Mouse (Mus musculus): ENCODE measurements around the gene Gm7137.
"Not testable (repeated sequence)": the region's sequence is repeated elsewhere in the genome, so short reads cannot be mapped to it uniquely, and the experiment has no call there.

The Gm7137 gene

DNA sequence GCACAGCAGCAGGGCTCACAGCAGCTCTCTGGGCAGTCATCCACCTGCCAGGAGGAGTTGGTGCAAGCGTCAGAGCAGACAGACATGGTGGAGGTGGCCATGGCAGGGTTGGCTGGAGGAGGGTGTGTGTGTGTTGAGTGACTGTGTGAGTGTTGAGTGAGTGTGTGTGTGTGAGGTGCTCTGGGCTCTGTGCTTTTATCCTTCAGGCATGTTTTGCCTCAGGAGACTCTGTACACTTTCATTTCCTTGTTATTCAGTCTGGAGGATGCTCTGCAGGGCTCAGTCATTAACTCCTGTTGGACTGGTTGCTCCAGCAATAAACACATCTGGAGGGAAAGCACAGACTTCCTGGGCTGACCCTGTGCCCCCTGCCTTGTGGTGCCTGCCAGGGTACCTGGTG, 36.7 kb downstream of the Gm7137 start, which contains the start of gene Gm9736:
TSS of gene Gm9736 (minus strand) at position 101 of the 400 bp plus-strand sequence.
- not testable (repeated sequence) for DNase-seq

- not testable (repeated sequence) for DNase-seq
Measured at GRCm38 (mm10) chr10:77750686-77751085, 37.3 kb downstream of the Gm7137 start.

DNA sequence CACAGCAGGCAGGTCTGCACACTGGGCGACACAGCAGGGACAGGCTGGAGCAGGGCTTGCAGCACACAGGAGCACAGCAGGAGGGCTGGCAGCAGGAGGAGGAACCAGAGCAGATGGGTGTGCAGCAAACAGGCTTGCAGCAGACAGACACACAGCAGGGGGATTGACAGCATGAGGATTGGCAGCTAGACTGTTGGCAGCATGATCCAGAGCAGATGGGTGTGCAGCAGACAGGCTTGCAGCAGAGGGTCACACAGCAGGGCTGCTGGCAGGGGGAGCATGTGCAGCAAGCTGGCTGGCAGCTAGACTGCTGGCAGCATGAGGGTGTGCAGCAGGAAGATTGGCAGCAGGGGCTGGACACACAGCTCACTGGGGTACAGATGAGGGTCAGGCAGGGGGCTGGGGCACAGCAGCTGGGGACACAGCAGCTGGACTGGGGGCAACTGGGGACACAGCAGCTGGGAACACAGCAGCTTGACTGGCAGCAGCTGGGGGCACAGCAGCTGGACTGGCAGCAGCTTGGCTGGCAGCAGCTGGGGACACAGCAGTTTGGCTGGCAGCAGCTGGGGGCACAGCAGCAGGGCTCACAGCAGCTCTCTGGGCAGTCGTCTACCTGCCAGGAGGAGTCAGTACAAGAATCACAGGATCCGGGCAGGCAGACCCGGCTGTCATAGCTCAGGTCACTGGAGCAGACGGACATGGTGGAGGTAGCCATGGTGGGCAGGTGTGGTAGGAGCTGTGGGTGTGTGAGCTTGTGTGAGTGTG, 45.9 kb downstream of the Gm7137 start, which contains the start of gene Gm18596:
TSS of gene Gm18596 (minus strand) at position 715 of the 765 bp plus-strand sequence.
- DNase-seq: not testable (repeated sequence)

DNA sequence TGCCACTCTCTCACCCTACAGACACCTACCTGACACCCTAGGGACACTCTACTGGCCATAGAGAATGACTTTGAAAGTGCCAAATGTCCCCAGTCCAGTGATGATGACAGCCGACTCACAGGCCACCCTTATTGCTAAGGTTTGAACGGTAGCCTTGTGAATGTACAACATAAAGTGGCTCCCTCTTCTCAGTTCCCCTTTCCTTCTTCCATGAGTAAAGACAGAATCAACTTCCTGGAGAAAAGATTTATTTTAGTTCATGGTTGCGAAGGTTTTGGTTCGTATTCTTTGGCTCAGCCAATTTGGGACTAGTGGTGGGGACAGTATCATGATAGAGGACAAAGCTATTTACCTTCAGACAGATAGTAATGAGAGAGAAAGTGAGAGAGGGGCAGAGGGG, 49.1 kb downstream of the Gm7137 start:
- DNase-seq: no peak

Measured in lung, adult 18-20 months (tissue).